Mouse (Mus musculus): ENCODE results near the gene Gm49388.

Gm49388 gene

DNA sequence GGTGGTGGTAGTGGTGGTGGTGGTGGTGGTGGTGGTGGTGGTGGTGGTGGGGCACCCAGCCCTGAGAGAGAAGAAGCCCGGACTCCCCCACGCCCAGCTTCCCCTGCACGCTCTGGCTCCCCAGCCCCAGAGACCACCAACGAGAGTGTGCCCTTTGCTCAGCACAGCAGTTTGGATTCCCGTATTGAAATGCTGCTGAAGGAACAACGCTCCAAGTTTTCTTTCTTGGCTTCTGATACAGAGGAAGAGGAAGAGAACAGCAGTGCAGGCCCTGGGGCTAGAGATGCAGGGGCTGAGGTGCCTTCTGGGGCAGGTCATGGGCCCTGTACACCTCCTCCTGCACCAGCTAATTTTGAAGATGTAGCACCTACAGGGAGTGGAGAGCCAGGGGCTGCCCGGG is at the start of gene Gm49388:
Gene Gm49388, plus strand, starts transcription at position 301 of the 400 bp plus-strand sequence.
- DNase-seq: no peak

DNA sequence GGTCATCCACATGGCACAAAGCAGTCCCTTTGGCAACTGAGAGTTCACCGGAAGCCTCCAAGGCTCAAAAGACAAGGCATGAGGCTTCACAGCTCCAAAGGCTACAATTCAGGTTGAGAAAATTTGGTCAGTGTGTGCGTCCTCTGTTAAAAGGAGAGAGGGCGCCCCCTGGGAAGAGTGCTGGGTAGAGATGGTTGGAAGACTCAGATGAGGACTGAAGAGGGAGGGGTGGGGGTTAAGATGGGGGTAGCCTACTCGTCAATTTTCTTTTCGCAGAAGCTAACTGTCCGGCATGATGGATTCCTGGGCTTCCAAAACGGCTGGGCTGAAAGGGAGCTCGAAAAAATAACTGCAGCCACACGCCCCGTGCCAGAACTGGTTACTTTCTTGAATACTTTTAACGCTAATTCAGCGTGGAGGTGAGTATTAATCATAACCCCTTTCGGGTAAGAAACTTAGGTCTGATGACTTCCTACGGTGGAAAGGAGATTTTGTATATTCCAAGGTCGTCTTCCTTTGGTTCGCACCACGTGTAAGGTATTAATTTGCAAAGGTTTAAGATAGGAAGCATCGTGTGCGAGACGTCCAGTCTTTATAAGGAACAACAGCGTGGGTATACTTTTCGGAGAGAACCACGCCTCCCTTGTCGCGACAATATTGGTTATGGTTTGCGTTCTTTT is 40.9 kb upstream of the Gm49388 start, which contains the start of gene Fbxl19:
Gene Fbxl19, plus strand, starts transcription at position 178 of the 680 bp plus-strand sequence.
- peak; percentile 85 for DNase-seq

DNA sequence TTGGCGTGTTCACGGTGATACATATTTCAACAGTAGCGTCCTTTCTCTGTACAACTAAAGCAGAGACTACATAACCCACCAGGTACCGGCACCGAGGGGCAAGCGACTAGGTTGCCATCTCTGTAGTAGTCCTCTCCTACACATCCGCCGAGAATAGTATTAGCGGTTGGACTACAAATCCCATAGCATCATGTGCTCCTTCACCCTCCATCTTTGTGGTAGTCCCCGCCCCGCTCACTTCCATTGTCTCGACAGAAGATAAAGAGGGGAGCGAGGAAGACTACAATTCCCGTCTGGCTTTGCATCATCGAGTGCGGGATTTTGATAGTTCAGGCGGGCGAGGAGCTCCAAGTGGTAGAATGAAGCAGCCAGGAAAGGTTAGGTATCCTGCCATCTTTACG is 40.2 kb upstream of the Gm49388 start:
- peak; percentile 98 for DNase-seq

DNA sequence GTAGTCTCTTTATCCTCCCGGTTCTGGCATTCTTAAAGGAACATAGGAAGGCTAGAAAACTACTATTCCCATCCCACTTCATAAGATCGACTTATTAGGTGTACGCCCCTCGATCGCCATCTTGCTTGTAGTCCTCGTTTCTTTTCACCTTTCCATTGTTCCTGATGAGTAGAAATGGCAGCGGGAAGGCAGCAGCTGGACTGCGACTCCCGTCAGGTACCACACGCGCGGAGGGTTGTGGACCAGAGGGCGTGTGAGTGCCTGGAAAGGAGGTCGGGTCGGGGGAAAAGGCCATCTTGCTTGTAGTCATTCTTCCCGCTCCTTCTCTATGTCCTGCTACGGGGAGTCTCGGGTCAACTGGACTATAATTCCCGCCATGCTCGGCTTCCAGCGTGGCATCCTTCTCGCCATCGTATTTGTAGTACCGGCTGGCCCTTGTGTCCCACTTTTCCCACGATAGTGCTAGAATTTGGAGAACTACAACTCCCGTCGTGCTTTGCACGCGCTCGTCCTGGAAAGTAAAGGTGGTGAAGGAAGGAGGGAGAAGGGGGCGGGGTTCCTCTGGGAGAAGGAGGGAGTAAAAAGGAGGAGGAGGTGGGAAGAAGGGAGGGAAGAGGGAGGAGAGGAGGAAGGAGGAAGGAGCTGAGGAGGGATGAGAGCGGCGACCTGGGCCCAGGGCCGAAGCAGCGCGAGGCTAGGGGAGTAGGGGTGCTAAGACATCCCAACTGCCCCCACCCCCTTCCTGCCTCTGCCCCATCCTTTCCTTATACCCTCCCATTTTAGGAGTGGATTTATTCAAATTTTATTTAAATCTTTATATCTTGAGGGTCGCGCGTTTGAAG is 39.5 kb upstream of the Gm49388 start:
- DNase-seq: peak; percentile 100

DNA sequence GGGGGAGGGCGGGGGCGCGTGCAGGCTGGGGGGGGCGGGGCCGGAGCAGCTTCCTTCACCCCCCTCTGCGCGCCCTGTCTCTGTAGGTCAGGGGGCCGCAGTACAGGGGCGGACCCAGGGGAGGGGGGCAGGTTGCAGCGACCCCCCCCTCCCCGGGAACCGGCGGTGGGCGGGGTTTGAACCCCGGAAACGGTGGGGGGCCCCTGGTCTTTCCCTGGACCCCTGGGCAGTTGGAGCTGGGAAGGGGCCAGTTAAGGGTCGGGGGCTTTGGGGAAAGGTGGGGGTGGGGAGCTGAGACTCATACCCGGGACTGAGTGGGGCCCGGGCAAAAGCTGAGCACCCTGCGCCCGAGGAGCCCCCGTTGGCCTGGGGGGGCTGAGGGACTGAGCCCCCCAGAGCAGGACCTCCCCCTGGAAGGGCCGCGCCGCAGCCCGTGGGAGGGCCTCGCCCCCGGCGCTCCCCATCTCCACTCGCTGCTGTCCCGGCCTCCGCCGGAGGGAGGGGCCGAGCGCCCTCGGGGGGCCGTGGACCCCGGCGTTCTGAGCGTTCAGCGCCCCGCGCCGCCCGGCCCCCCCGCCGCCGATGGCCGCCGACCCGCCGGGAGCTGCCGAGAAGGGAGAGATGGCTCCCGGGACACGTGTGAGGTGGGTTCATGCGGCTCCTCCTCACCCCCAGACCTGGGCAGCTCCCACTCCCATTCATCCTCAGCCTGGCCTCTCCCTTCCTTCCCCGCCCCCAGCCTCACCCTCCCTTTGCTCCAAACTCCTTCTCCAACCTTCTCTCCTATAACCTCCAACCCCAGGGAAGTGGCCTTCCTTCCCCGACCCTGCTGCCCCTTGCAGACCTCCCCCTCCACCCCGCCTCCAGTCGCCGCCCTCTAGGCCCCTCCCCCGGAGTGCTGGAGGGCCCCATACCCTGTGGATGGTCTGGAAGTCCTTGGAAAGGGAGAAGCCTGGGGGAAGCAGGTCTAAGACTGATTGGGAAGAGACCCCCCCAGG is 38.6 kb upstream of the Gm49388 start:
- DNase-seq: peak; percentile 35

DNA sequence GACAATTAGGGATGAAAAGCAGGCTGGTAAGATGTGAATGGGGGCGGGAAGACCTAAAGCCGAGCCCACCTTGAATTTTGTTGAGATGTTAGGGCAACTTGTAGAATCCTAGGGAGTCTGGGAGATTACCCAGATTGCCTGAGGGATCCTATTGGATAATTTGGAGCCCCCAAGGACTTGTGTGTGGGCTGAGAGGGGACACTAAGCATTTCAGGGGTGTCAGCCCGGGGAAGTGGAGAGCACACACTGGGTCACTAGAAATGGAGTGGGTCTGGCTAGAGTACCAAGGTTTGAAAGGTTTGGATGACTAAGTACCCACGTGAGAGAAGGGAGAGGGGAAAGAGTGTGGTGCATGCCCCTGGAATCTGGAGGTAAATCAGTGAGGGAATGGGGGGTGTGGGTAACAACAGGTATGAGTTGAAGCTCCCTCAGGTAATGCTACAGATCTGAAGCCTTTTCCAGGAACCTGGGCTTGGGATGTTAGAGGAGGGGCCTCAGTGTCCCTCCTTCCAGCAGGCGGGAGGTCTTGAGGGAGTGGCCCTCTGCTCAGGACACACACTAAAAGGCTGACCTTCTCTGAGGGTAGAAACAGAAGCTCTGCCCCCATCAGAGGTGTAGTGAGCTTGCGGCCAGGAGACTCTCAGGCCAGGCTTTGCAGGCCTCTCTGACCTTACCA is 37.7 kb upstream of the Gm49388 start:
- no peak for DNase-seq

DNA sequence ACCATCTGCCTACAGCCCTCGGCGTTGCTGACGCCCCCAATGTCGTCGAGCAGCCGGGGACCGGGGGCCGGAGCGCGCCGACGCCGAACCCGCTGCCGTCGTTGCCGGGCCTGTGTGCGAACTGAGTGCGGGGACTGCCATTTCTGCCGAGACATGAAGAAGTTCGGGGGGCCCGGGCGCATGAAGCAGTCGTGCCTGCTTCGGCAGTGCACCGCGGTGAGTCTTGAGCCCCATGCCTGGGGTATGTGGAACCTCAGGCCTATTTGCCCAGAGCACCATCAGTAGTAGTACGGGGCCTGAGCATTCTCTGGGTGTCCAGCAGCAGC is 37.2 kb upstream of the Gm49388 start:
- DNase-seq: no peak

DNA sequence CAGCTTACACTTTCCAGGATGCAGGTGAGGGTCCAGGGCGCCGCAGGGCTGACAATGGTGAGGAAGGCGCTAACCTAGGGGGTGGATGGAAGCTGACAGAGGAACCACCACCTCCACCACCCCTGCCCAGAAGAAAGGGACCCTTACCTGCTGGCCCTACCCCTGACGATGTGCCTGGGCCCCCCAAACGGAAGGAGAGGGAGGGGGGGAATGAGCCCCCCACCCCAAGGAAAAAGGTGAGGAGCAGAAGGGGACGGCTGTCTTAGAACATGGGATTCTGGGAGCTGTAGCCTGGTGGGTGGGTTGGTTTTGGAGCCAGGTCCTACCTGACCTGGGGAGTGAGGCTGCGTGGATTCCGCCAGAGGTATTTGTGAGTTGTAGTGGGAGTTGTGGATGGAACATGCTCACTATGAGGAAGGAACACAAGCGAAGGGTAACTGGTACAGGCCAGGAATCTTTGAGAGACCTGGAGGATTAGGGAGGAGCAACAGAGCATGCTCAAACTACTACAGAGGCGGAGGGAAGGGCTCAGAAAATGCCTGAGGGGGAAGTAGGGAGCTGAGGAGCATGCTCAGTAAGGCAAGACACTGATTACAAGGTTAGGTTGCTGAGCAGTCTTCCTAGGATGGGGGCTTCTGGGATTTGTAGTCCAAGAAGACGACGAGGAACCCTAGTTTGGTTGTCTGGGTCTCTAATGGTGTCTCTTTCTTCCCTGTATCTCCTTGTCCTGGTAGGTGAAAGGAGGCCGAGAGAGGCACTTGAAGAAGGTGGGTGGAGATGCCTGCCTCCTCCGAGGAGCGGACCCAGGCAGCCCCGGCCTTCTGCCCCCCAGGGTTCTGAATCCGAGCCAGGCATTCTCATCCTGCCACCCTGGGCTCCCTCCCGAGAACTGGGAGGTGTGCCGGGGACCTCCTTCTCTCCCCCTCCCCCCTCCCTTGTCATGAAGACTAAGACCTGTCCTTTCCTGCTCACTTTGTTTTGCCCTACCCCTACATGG is 35.0 kb upstream of the Gm49388 start:
- DNase-seq: no peak

DNA sequence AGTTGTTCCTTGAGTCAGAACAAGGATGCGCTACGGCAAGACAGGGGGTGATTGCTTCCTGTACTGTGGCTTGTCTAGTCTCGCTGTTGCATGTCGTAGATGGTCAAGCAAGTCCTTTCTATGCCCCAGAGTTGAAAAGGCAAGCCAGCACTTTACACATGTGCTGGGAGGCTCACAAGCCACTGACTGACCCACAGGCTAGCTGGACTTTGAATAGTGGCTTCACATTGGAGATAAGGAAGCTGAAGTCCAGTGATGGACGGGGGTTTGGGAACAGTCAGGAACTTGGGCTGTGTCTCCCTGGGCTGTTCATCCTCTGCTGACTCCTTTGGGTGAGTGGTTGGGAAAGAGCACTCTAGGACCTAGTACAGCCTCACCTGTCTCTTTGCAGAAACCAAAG is 33.8 kb upstream of the Gm49388 start:
- DNase-seq: no peak

DNA sequence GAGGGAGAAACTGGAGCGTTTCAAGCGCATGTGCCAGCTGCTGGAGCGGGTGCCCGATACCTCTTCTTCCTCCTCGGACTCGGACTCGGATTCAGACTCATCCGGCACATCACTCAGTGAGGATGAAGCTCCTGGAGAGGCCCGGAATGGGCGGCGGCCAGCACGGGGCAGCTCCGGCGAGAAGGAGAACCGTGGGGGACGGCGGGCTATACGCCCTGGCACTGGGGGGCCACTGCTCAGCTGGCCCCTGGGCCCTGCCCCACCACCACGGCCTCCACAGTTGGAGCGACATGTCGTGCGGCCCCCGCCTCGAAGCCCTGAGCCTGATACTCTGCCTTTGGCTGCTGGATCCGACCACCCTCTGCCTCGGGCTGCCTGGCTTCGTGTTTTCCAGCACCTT is 33.3 kb upstream of the Gm49388 start:
- no peak for DNase-seq

DNA sequence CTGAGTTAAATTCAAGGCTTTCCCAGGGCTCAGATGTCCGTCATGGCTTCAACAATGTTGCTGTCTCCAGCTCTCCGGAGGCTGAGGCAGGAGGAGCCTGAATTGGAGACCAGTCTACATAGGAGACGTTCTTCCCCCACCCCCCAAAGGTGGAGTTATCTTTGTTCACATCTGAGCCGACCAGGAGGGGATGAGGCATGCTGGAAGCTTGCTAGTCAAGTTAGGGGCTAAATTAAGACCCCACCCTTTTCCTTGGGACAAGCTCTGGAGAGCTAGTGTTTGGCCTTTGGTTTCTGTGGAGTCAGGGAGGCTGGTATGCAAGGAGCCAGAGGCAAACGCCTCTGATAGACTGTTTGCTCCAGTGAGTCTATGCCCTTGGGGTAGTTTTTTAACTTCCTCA is 32.2 kb upstream of the Gm49388 start:
- no peak for DNase-seq

DNA sequence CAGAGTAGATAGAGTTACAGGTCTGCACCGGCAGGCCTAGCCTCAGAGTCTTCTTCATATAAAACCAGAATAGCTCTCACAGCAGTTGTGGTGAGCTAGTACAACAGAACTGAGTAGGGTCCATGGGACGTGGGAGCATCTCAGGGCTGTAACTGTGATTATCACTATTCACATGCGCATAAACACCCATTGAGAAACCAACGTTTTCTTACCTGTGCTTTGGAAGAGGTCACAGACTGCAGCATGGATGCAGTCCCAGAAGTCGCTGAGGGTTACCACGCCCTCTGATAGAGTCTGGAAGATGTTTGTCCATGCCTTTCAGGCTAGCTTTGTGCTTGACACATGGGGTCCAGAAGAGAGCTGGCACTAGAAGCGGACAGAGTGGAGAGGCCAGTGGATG is 31.7 kb upstream of the Gm49388 start:
- DNase-seq: no peak

DNA sequence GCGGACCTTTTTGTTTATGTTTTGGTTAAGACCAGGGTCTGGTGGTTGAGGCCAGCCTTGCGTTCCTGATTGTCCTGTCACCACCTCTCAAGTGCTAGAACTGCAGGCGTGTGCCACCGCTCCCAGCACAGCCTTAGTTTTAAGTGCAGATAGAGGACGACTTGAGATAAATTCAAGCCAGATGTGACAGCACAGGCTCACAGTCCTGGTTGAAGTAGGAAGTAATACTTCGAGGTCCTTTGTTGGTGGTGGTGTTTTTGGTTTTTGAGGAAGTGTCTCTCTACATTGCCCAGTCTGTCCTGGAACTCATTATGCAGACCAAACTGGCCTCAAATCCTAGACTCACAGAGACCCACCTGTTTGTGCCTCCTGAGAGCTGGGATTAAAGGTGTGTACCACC is 25.7 kb upstream of the Gm49388 start:
- DNase-seq: no peak

DNA sequence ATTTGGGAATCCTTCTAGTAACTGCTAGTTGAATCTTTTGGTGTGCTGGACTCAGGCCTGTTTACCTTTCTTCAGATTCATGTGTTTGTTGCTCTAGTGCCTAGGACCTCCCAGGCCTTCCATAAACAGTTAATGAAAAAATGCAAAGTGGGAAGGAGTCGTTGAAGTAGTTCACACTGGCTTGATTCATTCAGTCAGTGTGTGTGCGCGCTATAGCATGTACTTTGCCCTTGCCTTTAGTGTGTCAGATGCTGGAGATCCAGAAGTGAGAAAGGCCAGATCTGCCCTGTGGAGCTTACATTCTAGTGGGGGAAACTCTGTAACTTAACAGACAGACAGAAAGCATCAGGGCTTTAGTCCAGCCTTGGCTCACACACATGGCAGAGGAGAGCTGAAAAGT is 24.9 kb upstream of the Gm49388 start:
- DNase-seq: no peak

DNA sequence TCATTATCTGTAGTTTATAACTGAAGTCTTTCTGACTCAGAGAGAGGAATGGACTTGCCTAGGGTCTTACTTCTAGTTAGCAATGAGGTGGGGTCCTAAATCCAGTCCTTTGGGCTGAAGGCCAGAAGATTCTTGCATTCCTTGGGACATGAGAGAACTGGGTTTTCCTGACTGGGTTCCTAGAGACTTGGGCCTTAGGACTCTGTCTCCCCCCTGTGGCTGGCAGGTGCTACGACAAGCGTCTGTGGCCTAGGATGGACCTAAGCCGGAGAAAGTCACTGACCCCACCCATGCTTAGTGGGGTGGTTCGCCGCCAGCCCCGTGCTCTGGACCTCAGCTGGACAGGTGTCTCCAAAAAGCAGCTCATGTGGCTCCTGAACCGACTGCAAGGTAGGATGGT is 24.4 kb upstream of the Gm49388 start:
- peak; percentile 79 for DNase-seq

DNA sequence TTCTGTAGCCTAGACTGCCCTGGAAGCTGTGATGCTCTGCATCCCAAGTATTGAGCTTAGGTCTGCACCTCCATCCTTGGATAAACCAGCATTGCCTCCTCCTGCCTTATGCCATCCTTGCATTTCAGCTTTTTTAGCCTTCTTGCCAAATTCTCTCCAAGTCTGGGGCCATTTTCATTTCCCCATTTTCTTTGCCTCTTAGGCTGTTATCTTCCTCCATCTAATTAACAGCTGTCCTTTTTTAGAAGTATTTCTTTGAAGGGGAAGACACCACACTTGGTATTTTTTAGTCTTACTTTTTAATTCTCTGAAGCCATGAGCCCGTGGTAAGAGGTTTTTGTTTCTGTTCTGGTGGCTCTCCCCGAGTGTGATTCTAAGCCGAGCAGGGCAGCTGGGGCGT is 21.8 kb upstream of the Gm49388 start:
- DNase-seq: no peak

DNA sequence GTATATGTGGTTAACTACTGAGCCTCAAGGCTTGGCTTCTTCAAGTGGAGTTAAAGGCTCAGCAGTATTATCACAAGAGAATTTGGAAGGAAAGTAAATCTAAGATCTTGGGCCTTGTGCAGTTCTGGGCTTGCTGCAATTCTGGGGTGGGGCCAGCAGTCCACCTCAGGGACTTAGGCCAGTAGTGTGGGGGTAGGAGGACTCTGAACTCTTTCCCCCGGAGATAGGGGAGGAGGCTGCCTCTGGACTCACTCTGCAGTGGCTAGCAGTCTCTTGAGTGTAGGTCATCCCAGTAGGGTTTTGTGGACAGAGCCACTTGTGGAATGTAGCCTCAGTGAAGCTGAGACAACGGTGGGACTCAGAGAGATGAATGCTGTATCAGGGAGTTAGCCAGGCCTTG is 19.7 kb upstream of the Gm49388 start:
- no peak for DNase-seq

DNA sequence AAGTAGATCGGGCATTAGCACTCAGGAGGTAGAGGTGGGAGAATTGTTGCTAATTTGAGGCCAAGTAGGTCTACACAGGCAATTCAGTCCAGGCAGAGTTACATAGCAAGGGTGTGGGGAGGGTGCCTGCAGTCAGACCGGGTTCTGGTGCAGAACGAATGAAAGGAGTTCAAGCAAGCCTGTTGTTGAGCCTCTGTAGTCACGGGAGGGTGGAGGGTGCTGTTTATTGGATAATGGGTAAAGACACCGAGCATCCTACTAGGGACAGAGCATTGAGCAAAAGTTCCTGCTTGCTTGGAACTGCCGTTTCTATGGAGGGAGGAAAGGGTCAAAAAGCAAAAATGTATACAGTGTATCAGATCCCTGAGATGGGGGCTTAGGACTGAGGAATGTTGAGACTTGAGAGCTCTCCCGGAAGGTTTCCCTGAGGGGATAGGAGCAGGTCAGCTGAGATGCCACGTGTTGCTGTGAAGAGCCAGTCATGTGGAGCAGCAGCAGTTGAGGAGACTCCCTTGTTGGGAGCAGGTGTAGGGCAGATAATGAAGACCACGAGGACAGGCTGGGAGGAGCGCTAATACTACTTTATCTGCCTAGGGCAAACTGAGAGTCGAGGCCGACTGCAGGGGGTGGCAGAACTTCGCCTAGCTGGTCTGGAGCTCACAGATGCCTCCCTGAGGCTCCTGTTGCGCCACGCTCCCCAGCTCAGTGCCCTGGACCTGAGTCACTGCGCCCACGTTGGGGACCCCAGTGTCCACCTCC is 18.4 kb upstream of the Gm49388 start:
- no peak for DNase-seq

DNA sequence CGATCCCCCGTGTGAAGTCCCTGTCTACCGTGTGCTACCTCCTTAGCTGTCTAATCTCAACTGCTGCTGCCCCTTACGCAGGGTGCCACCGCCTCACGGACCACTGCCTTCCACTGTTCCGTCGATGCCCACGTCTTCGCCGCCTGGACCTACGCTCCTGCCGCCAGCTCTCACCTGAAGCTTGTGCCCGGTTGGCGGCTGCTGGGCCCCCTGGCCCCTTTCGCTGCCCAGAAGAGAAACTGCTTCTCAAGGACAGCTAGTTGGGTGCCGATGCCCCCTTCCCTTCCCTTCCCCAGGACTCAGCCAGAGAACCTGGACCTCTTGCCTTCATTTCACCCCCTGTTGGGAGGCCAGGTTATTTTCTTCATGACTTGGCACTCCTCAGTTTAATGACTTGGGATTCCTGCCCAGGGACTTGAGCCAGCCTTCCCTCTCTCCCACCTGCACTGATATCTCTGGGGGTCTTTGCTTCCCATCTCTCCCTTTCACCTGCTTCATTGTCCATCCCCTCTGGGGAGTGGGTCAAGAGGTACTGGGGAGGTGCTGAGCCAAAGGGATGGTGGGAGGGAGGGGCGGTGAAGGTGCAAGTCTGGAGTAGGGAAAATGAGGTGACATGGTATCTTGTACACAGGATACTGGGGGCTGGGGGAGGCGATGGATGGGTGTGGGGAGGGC is 17.6 kb upstream of the Gm49388 start:
- DNase-seq: no peak
